Mouse (Mus musculus): ENCODE measurements around the gene Olfr704. TPM values are rescaled to one million over a fixed set of nuclear protein-coding genes. Genes with fewer than 3 reads are reported as not detected.

Olfr704 gene
- polyA plus RNA-seq (2015; fragmentation: Nextera tagmentation; extraction: Ambion mirVana), result not detected in 2 replicates

GRCm38 (mm10) chr7:106862885-106863284, at the start of gene Olfr704:
Gene Olfr704 (plus strand): TSS chr7:106863185.

GRCm38 (mm10) chr7:106813829-106814228, 49.2 kb upstream of the Olfr704 start, which contains the start of gene Olfr701:
Gene Olfr701 (plus strand): TSS chr7:106814129.

GRCm38 (mm10) chr7:106833793-106834192, 29.2 kb upstream of the Olfr704 start, which contains the start of gene Olfr702:
Gene Olfr702 (minus strand): TSS chr7:106833893.

GRCm38 (mm10) chr7:106843060-106843459, 19.9 kb upstream of the Olfr704 start, which contains the start of gene Olfr703:
Gene Olfr703 (plus strand): TSS chr7:106843360.

GRCm38 (mm10) chr7:106876791-106877190, 13.8 kb downstream of the Olfr704 start, which contains the start of gene Olfr705:
Gene Olfr705 (minus strand): TSS chr7:106876891.

GRCm38 (mm10) chr7:106888062-106888461, 25.1 kb downstream of the Olfr704 start, which contains the start of gene Olfr706:
Gene Olfr706 (minus strand): TSS chr7:106888162.

GRCm38 (mm10) chr7:106901141-106901540, 38.2 kb downstream of the Olfr704 start, which contains the start of gene Olfr707:
Gene Olfr707 (minus strand): TSS chr7:106901241.

GRCm38 (mm10) chr7:106907676-106908075, 44.7 kb downstream of the Olfr704 start, which contains the start of gene Olfr1532-ps1:
Gene Olfr1532-ps1 (plus strand): TSS chr7:106908001.

Other genes with a start within 250 kb of the Olfr704 start
- not detected in 2 replicates for gene Olfr693, start 182.6 kb upstream of the Olfr704 start, polyA plus RNA-seq (2015; fragmentation: Nextera tagmentation; extraction: Ambion mirVana)
- not detected in 2 replicates for gene Olfr694, start 171.4 kb upstream of the Olfr704 start, polyA plus RNA-seq (2015; fragmentation: Nextera tagmentation; extraction: Ambion mirVana)
- gene Olfr695, start 146.8 kb upstream of the Olfr704 start, polyA plus RNA-seq (2015; fragmentation: Nextera tagmentation; extraction: Ambion mirVana), result not detected in 2 replicates
- gene Olfr697, start 120.7 kb upstream of the Olfr704 start, polyA plus RNA-seq (2015; fragmentation: Nextera tagmentation; extraction: Ambion mirVana), result not detected in 2 replicates
- not detected in 2 replicates for gene Olfr698, start 107.8 kb upstream of the Olfr704 start, polyA plus RNA-seq (2015; fragmentation: Nextera tagmentation; extraction: Ambion mirVana)
- not detected in 2 replicates for gene Olfr699, start 70.0 kb upstream of the Olfr704 start, polyA plus RNA-seq (2015; fragmentation: Nextera tagmentation; extraction: Ambion mirVana)
- gene Olfr700, start 54.4 kb upstream of the Olfr704 start, polyA plus RNA-seq (2015; fragmentation: Nextera tagmentation; extraction: Ambion mirVana), result not detected in 2 replicates
- gene Olfr701, start 49.1 kb upstream of the Olfr704 start, polyA plus RNA-seq (2015; fragmentation: Nextera tagmentation; extraction: Ambion mirVana), result not detected in 2 replicates
- gene Olfr702, start 29.3 kb upstream of the Olfr704 start, polyA plus RNA-seq (2015; fragmentation: Nextera tagmentation; extraction: Ambion mirVana), result not detected in 2 replicates
- gene Olfr703, start 19.8 kb upstream of the Olfr704 start, polyA plus RNA-seq (2015; fragmentation: Nextera tagmentation; extraction: Ambion mirVana), result not detected in 2 replicates
- not detected in 2 replicates for gene Olfr705, start 13.7 kb downstream of the Olfr704 start, polyA plus RNA-seq (2015; fragmentation: Nextera tagmentation; extraction: Ambion mirVana)
- gene Olfr706, start 25.0 kb downstream of the Olfr704 start, polyA plus RNA-seq (2015; fragmentation: Nextera tagmentation; extraction: Ambion mirVana), result not detected in 2 replicates
- gene Olfr707, start 38.1 kb downstream of the Olfr704 start, polyA plus RNA-seq (2015; fragmentation: Nextera tagmentation; extraction: Ambion mirVana), result not detected in 2 replicates
- gene Olfr1532-ps1, start 44.8 kb downstream of the Olfr704 start, polyA plus RNA-seq (2015; fragmentation: Nextera tagmentation; extraction: Ambion mirVana), result not detected in 2 replicates
- not detected in 2 replicates for gene Olfr709-ps1, start 69.0 kb downstream of the Olfr704 start, polyA plus RNA-seq (2015; fragmentation: Nextera tagmentation; extraction: Ambion mirVana)
- not detected in 2 replicates for gene Olfr710, start 85.1 kb downstream of the Olfr704 start, polyA plus RNA-seq (2015; fragmentation: Nextera tagmentation; extraction: Ambion mirVana)
- not detected in 2 replicates for gene Olfr6, start 100.8 kb downstream of the Olfr704 start, polyA plus RNA-seq (2015; fragmentation: Nextera tagmentation; extraction: Ambion mirVana)
- not detected in 2 replicates for gene Olfr711, start 112.3 kb downstream of the Olfr704 start, polyA plus RNA-seq (2015; fragmentation: Nextera tagmentation; extraction: Ambion mirVana)
- not detected in 2 replicates for gene Olfr2, start 142.9 kb downstream of the Olfr704 start, polyA plus RNA-seq (2015; fragmentation: Nextera tagmentation; extraction: Ambion mirVana)
- not detected in 2 replicates for gene Olfr713, start 168.0 kb downstream of the Olfr704 start, polyA plus RNA-seq (2015; fragmentation: Nextera tagmentation; extraction: Ambion mirVana)
- gene Olfr714, start 207.8 kb downstream of the Olfr704 start, polyA plus RNA-seq (2015; fragmentation: Nextera tagmentation; extraction: Ambion mirVana), result not detected in 2 replicates
- gene Olfr17, start 230.0 kb downstream of the Olfr704 start, polyA plus RNA-seq (2015; fragmentation: Nextera tagmentation; extraction: Ambion mirVana), result not detected in 2 replicates
- not detected in 2 replicates for gene Olfr715b, start 247.2 kb downstream of the Olfr704 start, polyA plus RNA-seq (2015; fragmentation: Nextera tagmentation; extraction: Ambion mirVana)

Data from urinary bladder, postnatal 0 days (tissue).